9 mouse cellular contexts compared by ENCODE assay signal in genomic region chr14:50799502-50800259, GRCm38 (mm10). TPM values are rescaled to one million over a fixed set of nuclear protein-coding genes. Genes with fewer than 3 reads are reported as not detected.
DNase-seq lines count a peak whose midpoint lies in the region; ATAC-seq and TF ChIP-seq lines count a peak whose summit lies in the region.
"Had no signal": no experiment of that assay in that cellular context is flagged by ENCODE, and none has a peak within 500 bp of the region (broad histone marks: within the 10 kb centered on the region; RNA-seq: fewer than 3 reads in every experiment).

No protein-coding gene starts in this region.

- peak; percentile 69 for TF ChIP-seq CTCF in liver, postnatal 0 days (IDR thresholded peaks at IDR 0.05; ENCODE audit: low read depth)

- H3K4me1 ChIP-seq in intestine, embryonic 15.5 days (replicated peaks): no peaks in the 10 kb centered on the region
- H3K4me1 ChIP-seq in liver, postnatal 0 days (ENCODE audit: insufficient read depth): no peaks in the 10 kb centered on the region
- H3K4me1 ChIP-seq in neural tube, embryonic 15.5 days: peaks cover 3% of the 10 kb centered on the region; the same call in 1 of the 2 replicates

- H3K9me3 ChIP-seq in intestine, embryonic 15.5 days: no peaks in the 10 kb centered on the region
- no peaks in the 10 kb centered on the region for H3K9me3 ChIP-seq in liver, postnatal 0 days (ENCODE audit: low read length)
- H3K9me3 ChIP-seq in neural tube, embryonic 15.5 days (replicated peaks): no peaks in the 10 kb centered on the region
- H3K9me3 ChIP-seq: liver, embryonic 13.5 days had no signal

- peak; percentile 56 for ATAC-seq in activated CD4-positive, CD25-positive, alpha-beta regulatory T cell, adult 4 months
- peak; percentile 63; the same call in 1 of the 2 replicates for ATAC-seq in erythroblast, adult 5-6 weeks (replicated peaks; ENCODE audit: low FRiP score, poor library complexity, severe bottlenecking)
- ATAC-seq in intestine, embryonic 15.5 days: peak; percentile 49; the same call in 1 of the 2 replicates
- no peak for ATAC-seq in liver, postnatal 0 days
- ATAC-seq in neural tube, embryonic 15.5 days (ENCODE audit: low FRiP score): no peak

- TF ChIP-seq EP300 in liver, postnatal 0 days (IDR thresholded peaks at IDR 0.05; ENCODE audit: low read depth): no peak

- H3K9ac ChIP-seq in intestine, embryonic 15.5 days: no peak overlapping the region
- H3K9ac ChIP-seq in liver, postnatal 0 days (replicated peaks): no peak overlapping the region
- H3K9ac ChIP-seq in neural tube, embryonic 15.5 days (replicated peaks): no peak overlapping the region
- H3K9ac ChIP-seq: liver, embryonic 13.5 days had no signal

- 4% methylated on average over 3 of the region's 3 CpGs for WGBS in intestine, embryonic 15.5 days
- 5% methylated on average over 3 of the region's 3 CpGs for WGBS in liver, postnatal 0 days (ENCODE audit: insufficient replicate concordance)
- 1% methylated on average over 3 of the region's 3 CpGs for WGBS in neural tube, embryonic 15.5 days

- peak; percentile 24 to 27 for DNase-seq in left cerebral cortex, adult 18-20 months (ENCODE audit: low spot score in 2 of 2)
- no peak for DNase-seq in left cerebral cortex, adult 11 months (ENCODE audit: low spot score)
- peak; percentile 28 for DNase-seq in liver, postnatal 0 days
- no peak for DNase-seq in gastrocnemius, postnatal 36 days
- DNase-seq: liver, embryonic 13.5 days had no signal

- no peak overlapping the region for H3K27ac ChIP-seq in intestine, embryonic 15.5 days
- H3K27ac ChIP-seq in liver, postnatal 0 days (ENCODE audit: low read depth): no peak overlapping the region
- no peak overlapping the region for H3K27ac ChIP-seq in neural tube, embryonic 15.5 days (replicated peaks)
- H3K27ac ChIP-seq: liver, embryonic 13.5 days had no signal

- H3K36me3 ChIP-seq in intestine, embryonic 15.5 days: no peaks in the 10 kb centered on the region
- H3K36me3 ChIP-seq in liver, postnatal 0 days (replicated peaks; ENCODE audit: insufficient read depth, low read length): no peaks in the 10 kb centered on the region
- H3K36me3 ChIP-seq in neural tube, embryonic 15.5 days: no peaks in the 10 kb centered on the region
- H3K36me3 ChIP-seq: liver, embryonic 13.5 days had no signal

- no peaks in the 10 kb centered on the region for H3K27me3 ChIP-seq in intestine, embryonic 15.5 days (replicated peaks)
- no peaks in the 10 kb centered on the region for H3K27me3 ChIP-seq in liver, postnatal 0 days (ENCODE audit: insufficient read depth, low read length)
- no peaks in the 10 kb centered on the region for H3K27me3 ChIP-seq in neural tube, embryonic 15.5 days (replicated peaks)
- H3K27me3 ChIP-seq: liver, embryonic 13.5 days had no signal

- intact Hi-C loops in gastrocnemius, postnatal 36 days (cut with DNase I): loop anchor here (2.0 to 5.0 kb wide), 2 partner anchors 263 to 303 kb away; no protein-coding TSS in a partner anchor

- H3K4me3 ChIP-seq in intestine, embryonic 15.5 days (replicated peaks): no peak overlapping the region
- no peak overlapping the region for H3K4me3 ChIP-seq in liver, postnatal 0 days (ENCODE audit: low read depth, low read length)
- no peak overlapping the region for H3K4me3 ChIP-seq in neural tube, embryonic 15.5 days (replicated peaks)
- H3K4me3 ChIP-seq: liver, embryonic 13.5 days had no signal

- no peak overlapping the region for H3K4me2 ChIP-seq in intestine, embryonic 15.5 days (replicated peaks)
- H3K4me2 ChIP-seq in liver, postnatal 0 days (ENCODE audit: low read depth, low read length): no peak overlapping the region
- peak overlapping the region; percentile 37 for H3K4me2 ChIP-seq in neural tube, embryonic 15.5 days
- H3K4me2 ChIP-seq: liver, embryonic 13.5 days had no signal

RNA-seq across cellular contexts. Expression of gene Ccnb1ip1, which starts 7.9 kb away (rescaled TPM):
- not detected for total RNA-seq in left cerebral cortex, adult 18-20 months (2021)
- polyA plus RNA-seq in activated CD4-positive, CD25-positive, alpha-beta regulatory T cell, adult 4 months (2017; shearing (Covaris generic)): not detected
- not detected in 2 replicates for total RNA-seq in erythroblast, adult 5-6 weeks (2015; ENCODE audit: low replicate concordance)
- not detected in 2 replicates for total RNA-seq in erythroblast, adult 5-6 weeks (2017; ENCODE audit: low replicate concordance)
- not detected in 2 replicates for polyA plus RNA-seq in intestine, embryonic 15.5 days (2015; fragmentation: Nextera tagmentation; extraction: Ambion mirVana)
- polyA plus RNA-seq in liver, postnatal 0 days (2015; fragmentation: Nextera tagmentation; extraction: Ambion mirVana): not detected in 2 replicates
- polyA plus RNA-seq in neural tube, embryonic 15.5 days (2015; fragmentation: Nextera tagmentation; extraction: Ambion mirVana): not detected in 2 replicates
- under 1 TPM in 1 of 2 experiments, not detected in 1; 0.86 TPM for total RNA-seq in gastrocnemius, postnatal 36 days (2021)
- polyA plus RNA-seq: liver, embryonic 13.5 days had no signal

RNA-seq across cellular contexts. Expression of gene Parp2, which starts 8.0 kb away (rescaled TPM):
- 10 to 100 TPM; 27.0 to 27.8 TPM for total RNA-seq in left cerebral cortex, adult 18-20 months (2021)
- polyA plus RNA-seq in activated CD4-positive, CD25-positive, alpha-beta regulatory T cell, adult 4 months (2017; shearing (Covaris generic)): 10 to 100 TPM; 83.6 to 88.1 TPM
- 15.8 and 18.2 TPM in 2 replicates for total RNA-seq in erythroblast, adult 5-6 weeks (2015; ENCODE audit: low replicate concordance)
- 32.1 and 44.7 TPM in 2 replicates for total RNA-seq in erythroblast, adult 5-6 weeks (2017; ENCODE audit: low replicate concordance)
- 57.1 and 59.2 TPM in 2 replicates for polyA plus RNA-seq in intestine, embryonic 15.5 days (2015; fragmentation: Nextera tagmentation; extraction: Ambion mirVana)
- 19.1 and 22.5 TPM in 2 replicates for polyA plus RNA-seq in liver, postnatal 0 days (2015; fragmentation: Nextera tagmentation; extraction: Ambion mirVana)
- polyA plus RNA-seq in neural tube, embryonic 15.5 days (2015; fragmentation: Nextera tagmentation; extraction: Ambion mirVana): 43.6 and 48.7 TPM in 2 replicates
- 10 to 100 TPM in 1 of 2 experiments, 1 to 10 TPM in 1; 8.0 to 10.2 TPM for total RNA-seq in gastrocnemius, postnatal 36 days (2021)

RNA-seq across cellular contexts. Expression of gene Ttc5, which starts 14.4 kb away (rescaled TPM):
- total RNA-seq in left cerebral cortex, adult 18-20 months (2021): 10 to 100 TPM; 53.4 to 55.6 TPM
- 100 to 1,000 TPM; 108 to 124 TPM for polyA plus RNA-seq in activated CD4-positive, CD25-positive, alpha-beta regulatory T cell, adult 4 months (2017; shearing (Covaris generic))
- total RNA-seq in erythroblast, adult 5-6 weeks (2015; ENCODE audit: low replicate concordance): 1.2 and 7.7 TPM in 2 replicates
- total RNA-seq in erythroblast, adult 5-6 weeks (2017; ENCODE audit: low replicate concordance): 9.8 and 11.8 TPM in 2 replicates
- polyA plus RNA-seq in intestine, embryonic 15.5 days (2015; fragmentation: Nextera tagmentation; extraction: Ambion mirVana): 60.5 and 61.8 TPM in 2 replicates
- 15.9 and 17.7 TPM in 2 replicates for polyA plus RNA-seq in liver, postnatal 0 days (2015; fragmentation: Nextera tagmentation; extraction: Ambion mirVana)
- polyA plus RNA-seq in neural tube, embryonic 15.5 days (2015; fragmentation: Nextera tagmentation; extraction: Ambion mirVana): 114 and 119 TPM in 2 replicates
- total RNA-seq in gastrocnemius, postnatal 36 days (2021): 1 to 10 TPM; 5.8 to 7.1 TPM

RNA-seq across cellular contexts. Expression of gene Olfr749, which starts 54.8 kb away (rescaled TPM):
- not detected for total RNA-seq in left cerebral cortex, adult 18-20 months (2021)
- polyA plus RNA-seq in activated CD4-positive, CD25-positive, alpha-beta regulatory T cell, adult 4 months (2017; shearing (Covaris generic)): not detected
- not detected in 2 replicates for total RNA-seq in erythroblast, adult 5-6 weeks (2015; ENCODE audit: low replicate concordance)
- total RNA-seq in erythroblast, adult 5-6 weeks (2017; ENCODE audit: low replicate concordance): not detected in 2 replicates
- polyA plus RNA-seq in intestine, embryonic 15.5 days (2015; fragmentation: Nextera tagmentation; extraction: Ambion mirVana): not detected in 2 replicates
- not detected in 2 replicates for polyA plus RNA-seq in liver, postnatal 0 days (2015; fragmentation: Nextera tagmentation; extraction: Ambion mirVana)
- not detected in 2 replicates for polyA plus RNA-seq in neural tube, embryonic 15.5 days (2015; fragmentation: Nextera tagmentation; extraction: Ambion mirVana)
- total RNA-seq in gastrocnemius, postnatal 36 days (2021): not detected
- polyA plus RNA-seq: liver, embryonic 13.5 days had no signal

Comparison
In these comparisons a context has a peak if more than half of its experiments do, and no peak if none do; other contexts are left out.
1. DNase-seq: peak in left cerebral cortex, adult 18-20 months (2 of 2) and liver, postnatal 0 days (single experiment); none in left cerebral cortex, adult 11 months (single experiment) and gastrocnemius, postnatal 36 days (0 of 2).
2. ATAC-seq: peak in activated CD4-positive, CD25-positive, alpha-beta regulatory T cell, adult 4 months (single experiment), erythroblast, adult 5-6 weeks (single experiment) and intestine, embryonic 15.5 days (single experiment); none in liver, postnatal 0 days (single experiment) and neural tube, embryonic 15.5 days (single experiment).